Mouse (Mus musculus): ENCODE data around the gene Patz1. TPM values are rescaled to one million over a fixed set of nuclear protein-coding genes. Genes with fewer than 3 reads are reported as not detected.
A peak's percentile ranks its signal among the peaks of the same experiment; 100 is the strongest.

Gene Patz1
- polyA plus RNA-seq, 1 experiment from 2014 or later, result 106 TPM

- Histone ChIP-seq H3K9me3 (no peaks in the 10 kb centered on the region), H3K4me2 (replicated peaks) (no peak overlapping the region), H3K9ac (replicated peaks) (no peak overlapping the region), H3K4me1 (replicated peaks) (no peaks in the 10 kb centered on the region), H3K4me3 (replicated peaks) (no peak overlapping the region), H3K27me3 (no peaks in the 10 kb centered on the region), H3K27ac (no peak overlapping the region), H3K36me3 (peaks cover 53% of the 10 kb centered on the region)
- WGBS, result 96% methylated on average over 1 of the region's 1 CpGs
- ATAC-seq, result no peak
Measured at GRCm38 (mm10) chr11:3313294-3313693, 24.6 kb downstream of the Patz1 start.

GRCm38 (mm10) chr11:3314148-3314547, 25.5 kb downstream of the Patz1 start:
- 35% methylated on average over 2 of the region's 2 CpGs for WGBS
- Histone ChIP-seq H3K36me3 (peaks cover 45% of the 10 kb centered on the region), H3K27ac (no peak overlapping the region), H3K4me3 (replicated peaks) (no peak overlapping the region), H3K4me2 (replicated peaks) (no peak overlapping the region), H3K9ac (replicated peaks) (no peak overlapping the region), H3K9me3 (no peaks in the 10 kb centered on the region), H3K4me1 (replicated peaks) (no peaks in the 10 kb centered on the region), H3K27me3 (no peaks in the 10 kb centered on the region)
- ATAC-seq, result peak; percentile 55; the same call in 1 of the 2 replicates

GRCm38 (mm10) chr11:3318286-3318685, 29.6 kb downstream of the Patz1 start:
- ATAC-seq, result no peak
- Histone ChIP-seq H3K9ac (replicated peaks) (no peak overlapping the region), H3K36me3 (peaks cover 5% of the 10 kb centered on the region; the same call in 1 of the 2 replicates), H3K27ac (no peak overlapping the region), H3K4me2 (replicated peaks) (no peak overlapping the region), H3K9me3 (no peaks in the 10 kb centered on the region), H3K27me3 (no peaks in the 10 kb centered on the region), H3K4me1 (replicated peaks) (no peaks in the 10 kb centered on the region), H3K4me3 (replicated peaks) (no peak overlapping the region)
- WGBS, result 94% methylated on average over 3 of the region's 3 CpGs

GRCm38 (mm10) chr11:3328271-3328670, 39.6 kb downstream of the Patz1 start:
- ATAC-seq, result no peak
- WGBS, result 83% methylated on average over 5 of the region's 5 CpGs
- no peaks in the 10 kb centered on the region for H3K9me3 ChIP-seq

GRCm38 (mm10) chr11:3328806-3329775, 40.4 kb downstream of the Patz1 start:
- no peak overlapping the region for H3K9ac ChIP-seq (replicated peaks)
- H3K4me3 ChIP-seq (replicated peaks), result no peak overlapping the region
- H3K9me3 ChIP-seq, result no peaks in the 10 kb centered on the region
- 0 out of 2 replicates have a peak, but pooled peaks cover 6% of the 10 kb centered on the region for H3K36me3 ChIP-seq
- peaks cover 27% of the 10 kb centered on the region for H3K4me1 ChIP-seq (replicated peaks)
- 0 out of 2 replicates have a peak, but pooled peaks cover 2% of the 10 kb centered on the region for H3K27me3 ChIP-seq
- H3K27ac ChIP-seq, result no peak overlapping the region
- no peak overlapping the region for H3K4me2 ChIP-seq (replicated peaks)
- 84% methylated on average over 11 of the region's 11 CpGs for WGBS
- ATAC-seq, result no peak

More at GRCm38 (mm10) chr11:3328271-3328670, 39.6 kb downstream of the Patz1 start:
- Histone ChIP-seq H3K4me2 (replicated peaks) (no peak overlapping the region), H3K9ac (replicated peaks) (no peak overlapping the region), H3K36me3 (no peaks in the 10 kb centered on the region), H3K4me3 (replicated peaks) (no peak overlapping the region), H3K27ac (no peak overlapping the region), H3K27me3 (no peaks in the 10 kb centered on the region), H3K4me1 (replicated peaks) (peaks cover 27% of the 10 kb centered on the region)

- Histone ChIP-seq H3K9me3 (no peaks in the 10 kb centered on the region), H3K4me3 (replicated peaks) (peak within 1 kb of the TSS; percentile 61), H3K36me3 (0 out of 2 replicates have a peak, but pooled peaks cover 10% of the 10 kb centered on the region), H3K27ac (peak within 1 kb of the TSS; percentile 67), H3K27me3 (0 out of 2 replicates have a peak, but pooled peaks cover 5% of the 10 kb centered on the region), H3K9ac (replicated peaks) (peak within 1 kb of the TSS; percentile 75), H3K4me1 (replicated peaks) (peaks cover 27% of the 10 kb centered on the region), H3K4me2 (replicated peaks) (peak within 1 kb of the TSS; percentile 99)
- ATAC-seq, result no peak
Measured at GRCm38 (mm10) chr11:3329891-3330451, 41.3 kb downstream of the Patz1 start, which contains the start of gene Pik3ip1. Gene Pik3ip1 (plus strand): TSS chr11:3330401.

- Histone ChIP-seq H3K9me3 (no peaks in the 10 kb centered on the region), H3K4me1 (replicated peaks) (peaks cover 30% of the 10 kb centered on the region), H3K27me3 (0 out of 2 replicates have a peak, but pooled peaks cover 5% of the 10 kb centered on the region), H3K27ac (peak overlapping the region; percentile 67), H3K4me2 (replicated peaks) (peak overlapping the region; percentile 99), H3K36me3 (0 out of 2 replicates have a peak, but pooled peaks cover 10% of the 10 kb centered on the region), H3K9ac (replicated peaks) (peak overlapping the region; percentile 75), H3K4me3 (replicated peaks) (peak overlapping the region; percentile 61)
- ATAC-seq, result peak; percentile 24; the same call in 1 of the 2 replicates
- WGBS, result 1% methylated on average over 9 of the region's 9 CpGs
Measured at GRCm38 (mm10) chr11:3330566-3330965, 41.9 kb downstream of the Patz1 start.

- Histone ChIP-seq H3K4me3 (replicated peaks) (peak overlapping the region; percentile 61), H3K27ac (peak overlapping the region; percentile 67), H3K36me3 (0 out of 2 replicates have a peak, but pooled peaks cover 10% of the 10 kb centered on the region), H3K9me3 (no peaks in the 10 kb centered on the region), H3K27me3 (0 out of 2 replicates have a peak, but pooled peaks cover 5% of the 10 kb centered on the region), H3K4me2 (replicated peaks) (peak overlapping the region; percentile 99), H3K4me1 (replicated peaks) (peaks cover 31% of the 10 kb centered on the region), H3K9ac (replicated peaks) (peak overlapping the region; percentile 75)
- 1% methylated on average over 14 of the region's 14 CpGs for WGBS
- ATAC-seq, result no peak
Measured at GRCm38 (mm10) chr11:3330991-3331750, 42.5 kb downstream of the Patz1 start.

GRCm38 (mm10) chr11:3331756-3332642, 43.3 kb downstream of the Patz1 start:
- H3K4me3 ChIP-seq (replicated peaks), result peak overlapping the region; percentile 61
- H3K9me3 ChIP-seq, result no peaks in the 10 kb centered on the region
- 0 out of 2 replicates have a peak, but pooled peaks cover 5% of the 10 kb centered on the region for H3K27me3 ChIP-seq
- H3K36me3 ChIP-seq, result 0 out of 2 replicates have a peak, but pooled peaks cover 10% of the 10 kb centered on the region
- H3K27ac ChIP-seq, result peak overlapping the region; percentile 66
- peak overlapping the region; percentile 99 for H3K4me2 ChIP-seq (replicated peaks)
- peak; percentile 98 for ATAC-seq
- peaks cover 36% of the 10 kb centered on the region for H3K4me1 ChIP-seq (replicated peaks)
- peak overlapping the region; percentile 75 for H3K9ac ChIP-seq (replicated peaks)
- WGBS, result under 1% methylated on average over 72 of the region's 75 CpGs

- Histone ChIP-seq H3K36me3 (0 out of 2 replicates have a peak, but pooled peaks cover 10% of the 10 kb centered on the region), H3K27ac (no peak overlapping the region), H3K9ac (replicated peaks) (0 out of 2 replicates have a peak overlapping the region, but pooled peaks have one; percentile 33), H3K4me2 (replicated peaks) (peak overlapping the region; percentile 99; the same call in 1 of the 2 replicates), H3K27me3 (0 out of 2 replicates have a peak, but pooled peaks cover 5% of the 10 kb centered on the region), H3K4me1 (replicated peaks) (peaks cover 48% of the 10 kb centered on the region), H3K9me3 (no peaks in the 10 kb centered on the region), H3K4me3 (replicated peaks) (no peak overlapping the region)
- WGBS, result 88% methylated on average over 11 of the region's 11 CpGs
- no peak for ATAC-seq
Measured at GRCm38 (mm10) chr11:3333111-3333695, 44.5 kb downstream of the Patz1 start.
